Mouse (Mus musculus) thymus, postnatal 14 days (tissue): ENCODE results near the gene Gm10118.

ENCODE experiments used
- DNase-seq: peaks from one replicate; pipeline ENCODE4 v3.0.0; 2021

Gene Gm10118

DNA sequence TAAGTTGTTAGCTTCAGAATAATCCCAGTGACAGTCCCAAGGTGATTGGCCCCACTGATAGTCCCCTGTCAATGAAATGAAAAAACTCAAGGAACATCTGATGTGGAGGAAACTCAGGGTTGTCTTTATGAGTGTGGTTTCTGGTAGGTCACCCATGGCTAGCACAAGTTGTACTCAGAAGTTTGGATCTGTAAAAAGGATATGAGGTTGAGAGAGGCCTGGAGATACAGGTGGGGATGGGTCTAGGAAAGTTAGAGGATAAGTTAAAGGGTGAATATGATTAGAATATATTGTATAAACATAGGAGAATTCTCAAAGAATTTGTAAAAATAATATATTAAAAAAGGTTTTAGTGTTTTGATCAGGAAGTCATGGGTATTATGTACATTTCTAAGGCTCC lies at the start of gene Gm10118:
TSS of gene Gm10118 (minus strand) at position 101 of the 400 bp plus-strand sequence.
- DNase-seq = no peak

DNA sequence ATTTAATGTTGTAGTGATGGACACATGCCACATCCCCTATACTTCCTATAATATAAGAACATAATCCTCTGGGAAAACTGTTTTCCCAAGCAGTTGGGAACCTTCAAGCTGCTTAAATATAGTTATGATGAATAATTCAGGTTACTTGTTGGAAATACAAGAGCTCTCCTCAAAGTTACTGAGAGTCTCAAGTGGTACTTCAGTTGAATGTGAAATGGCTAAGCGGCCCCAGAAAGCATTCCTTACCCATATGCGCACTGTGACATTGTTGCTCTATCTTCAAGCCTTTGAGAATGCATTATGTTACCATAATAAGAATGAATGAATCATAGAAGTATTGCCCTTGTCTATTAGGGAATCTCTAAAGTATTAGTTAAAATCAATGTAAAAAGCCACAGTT lies 45.1 kb upstream of the Gm10118 start:
- no peak for DNase-seq

GRCm38 (mm10) chr10:63954308-63954930 lies 27.2 kb upstream of the Gm10118 start:
- DNase-seq = no peak

GRCm38 (mm10) chr10:63951481-63951880 lies 24.2 kb upstream of the Gm10118 start:
- no peak for DNase-seq

- DNase-seq = no peak
These were observed 23.6 kb upstream of the Gm10118 start for GRCm38 (mm10) chr10:63950867-63951266.

GRCm38 (mm10) chr10:63947266-63947665 lies 20.0 kb upstream of the Gm10118 start:
- no peak for DNase-seq

DNA sequence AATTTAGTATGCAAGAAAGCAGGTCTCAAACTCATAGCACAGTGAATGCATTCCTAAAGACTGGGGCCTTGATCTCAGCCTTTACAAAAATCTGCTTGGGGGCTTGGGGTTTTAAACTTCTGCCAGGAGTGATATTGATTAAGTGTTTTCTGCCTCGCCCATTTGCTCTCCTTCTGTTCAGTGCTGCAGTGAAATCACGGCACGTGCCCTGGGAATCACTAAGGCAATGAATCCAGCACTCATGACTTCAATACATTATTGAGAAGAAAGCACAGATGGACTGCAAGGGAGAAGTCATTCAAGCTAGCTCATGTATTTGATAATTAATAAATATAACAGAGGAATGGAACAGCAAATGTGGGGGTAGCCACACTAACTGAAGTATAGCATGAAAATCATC lies 18.3 kb upstream of the Gm10118 start:
- DNase-seq = no peak

GRCm38 (mm10) chr10:63933946-63934345 lies 6.7 kb upstream of the Gm10118 start:
- DNase-seq = no peak

DNA sequence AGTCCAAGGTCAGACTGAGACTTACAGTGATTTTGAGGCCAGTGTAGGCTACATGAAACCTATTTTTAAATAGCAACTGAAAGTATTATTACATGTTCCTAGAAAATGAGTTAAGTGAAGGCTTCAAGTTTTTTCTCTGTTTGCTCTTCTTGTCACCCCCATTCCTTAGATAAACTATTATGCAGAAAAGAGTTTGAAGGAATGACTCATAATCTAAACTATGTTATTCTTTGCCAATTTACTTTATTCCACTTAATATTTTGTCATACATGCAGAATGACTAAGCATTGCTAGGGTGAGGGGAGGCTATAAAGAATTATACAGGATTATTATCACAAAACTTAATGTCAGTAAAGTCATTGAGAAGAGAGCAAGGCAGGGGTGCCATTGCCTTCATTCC lies 18.4 kb downstream of the Gm10118 start:
- no peak for DNase-seq

- no peak for DNase-seq
These were observed 27.3 kb downstream of the Gm10118 start for GRCm38 (mm10) chr10:63899891-63900290.

GRCm38 (mm10) chr10:63894612-63895011 lies 32.6 kb downstream of the Gm10118 start:
- DNase-seq = no peak

DNA sequence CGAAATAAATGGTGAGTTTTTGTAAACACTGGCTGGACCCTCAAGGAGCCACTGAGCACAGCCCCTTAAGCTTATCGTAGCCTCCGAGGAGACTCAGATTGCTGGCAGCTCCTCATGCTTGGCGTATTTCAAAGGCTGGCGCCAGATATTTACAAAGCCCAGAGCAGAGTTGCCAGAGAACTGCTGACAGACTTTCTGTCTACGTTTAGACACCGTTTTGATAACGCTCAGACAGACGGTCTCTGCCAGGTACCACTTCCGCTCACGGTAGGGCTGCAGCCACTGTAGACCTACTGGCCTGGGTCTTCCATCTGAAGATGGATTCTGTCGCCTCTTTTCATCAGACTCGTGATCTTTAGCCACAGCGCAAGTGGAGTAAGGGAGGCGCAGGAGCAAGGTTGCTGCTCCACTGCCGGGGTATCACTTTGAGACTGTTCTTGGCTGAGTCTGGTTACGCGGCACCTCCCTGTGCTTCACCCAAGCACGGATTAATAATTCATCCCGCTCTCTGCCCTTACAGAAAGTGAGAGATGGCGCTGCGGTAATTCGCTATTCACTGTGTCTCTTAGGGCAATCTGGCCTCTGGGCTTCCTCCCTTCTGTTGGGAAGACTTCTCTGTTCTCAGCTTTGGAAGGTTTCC lies 40.7 kb downstream of the Gm10118 start:
- no peak for DNase-seq

GRCm38 (mm10) chr10:63880462-63880903 lies 46.8 kb downstream of the Gm10118 start:
- no peak for DNase-seq
